Mouse (Mus musculus) liver, adult 2 months (tissue): ENCODE data around the gene Rnf169. TPM values are rescaled to one million over a fixed set of nuclear protein-coding genes. Genes with fewer than 3 reads are reported as not detected.
A peak's percentile ranks its signal among the peaks of the same experiment; 100 is the strongest.

Source experiments
- DNase-seq: peaks from one replicate; pipeline ENCODE4 v3.0.0-alpha.2; 2011; ENCODE audit warnings: low read depth, low spot score; ENCODE audit errors: extremely low read depth
- H3K27ac ChIP-seq: fragments of 200-500 bp; replicated peaks from 2 replicates; pipeline ENCODE4 v1.5.1; 2012; ENCODE audit warnings: low read depth, mild to moderate bottlenecking, control low read depth, inconsistent platforms, low read length; ENCODE audit not compliant: insufficient read depth
- H3K27me3 ChIP-seq: fragments of 200-500 bp; 2 replicates; pipeline ENCODE4 v1.6.1; 2012; ENCODE audit warnings: mild to moderate bottlenecking, moderate library complexity, low read length, inconsistent platforms; ENCODE audit not compliant: control insufficient read depth, insufficient read depth
- H3K36me3 ChIP-seq: fragments of 200-500 bp; 2 replicates; pipeline ENCODE4 v1.6.1; 2012; ENCODE audit warnings: low read length, inconsistent platforms; ENCODE audit not compliant: control insufficient read depth, insufficient read depth
- H3K4me1 ChIP-seq: fragments of 200-500 bp; 2 replicates; pipeline ENCODE4 v1.6.1; 2011; ENCODE audit warnings: low read length; ENCODE audit not compliant: control insufficient read depth, insufficient read depth
- H3K4me3 ChIP-seq: fragments of 200-500 bp; 2 replicates; pipeline ENCODE4 v1.5.1; 2011; ENCODE audit warnings: low read depth, mild to moderate bottlenecking, control low read depth, low read length, moderate library complexity; ENCODE audit not compliant: insufficient read depth
- H3K79me2 ChIP-seq: fragments of 200-500 bp; 2 replicates; pipeline ENCODE4 v1.6.1; 2012; ENCODE audit warnings: inconsistent platforms, mild to moderate bottlenecking, low read length, moderate library complexity; ENCODE audit not compliant: control insufficient read depth, insufficient read depth
- H3K9ac ChIP-seq: fragments of 200-500 bp; 2 replicates; pipeline ENCODE4 v1.6.1; 2012; ENCODE audit warnings: low read depth, mild to moderate bottlenecking, control low read depth, inconsistent platforms, low read length
- CTCF ChIP-seq: fragments of 200-500 bp; IDR thresholded peaks from 2 replicates; pipeline ENCODE4 v1.5.1; 2011; ENCODE audit warnings: low read depth, low read length, control low read depth
- POLR2A ChIP-seq: fragments of 200-500 bp; IDR thresholded peaks from 2 replicates; pipeline ENCODE4 v1.6.1; 2011; ENCODE audit warnings: low read length, control low read depth; ENCODE audit not compliant: insufficient read depth; ENCODE audit errors: extremely low read depth
- WGBS: fragments of 180-500 bp; shearing (Covaris S2); methylation state at CpG from one replicate; pipeline ENCODE4 v1.1.7; 2018; 5-methylcytosine and 5-hydroxymethylcytosine counted together
- polyA plus RNA-seq: library from polyadenylated mRNA; depleted of rRNA; stranded (reverse); fragments of >200 nt; gene quantifications from 2 replicates; pipeline ENCODE4 v1.2.3, GENCODE M21; 2012
- total RNA-seq: library from RNA; depleted of rRNA; stranded (reverse); fragments of >200 nt; gene quantifications from 2 replicates; pipeline ENCODE4 v1.2.3, GENCODE M21; 2014

Rnf169 gene
- total and polyA plus RNA-seq, 2 experiments: 5.6 to 27.6 TPM

GRCm38 (mm10) chr7:100012085-100012484 is 31.8 kb upstream of the Rnf169 start:
- no peaks in the 10 kb centered on the region for H3K27me3 ChIP-seq
- H3K9ac ChIP-seq: peak overlapping the region; percentile 10
- H3K27ac ChIP-seq: peak overlapping the region; percentile 43
- 22% methylated on average over 8 of the region's 8 CpGs for WGBS
- H3K79me2 ChIP-seq: no peaks in the 10 kb centered on the region
- peaks cover 23% of the 10 kb centered on the region for H3K4me1 ChIP-seq
- TF ChIP-seq CTCF (no peak), POLR2A (no peak)
- H3K4me3 ChIP-seq: no peak overlapping the region
- DNase-seq: peak; percentile 93
- no peaks in the 10 kb centered on the region for H3K36me3 ChIP-seq

DNA sequence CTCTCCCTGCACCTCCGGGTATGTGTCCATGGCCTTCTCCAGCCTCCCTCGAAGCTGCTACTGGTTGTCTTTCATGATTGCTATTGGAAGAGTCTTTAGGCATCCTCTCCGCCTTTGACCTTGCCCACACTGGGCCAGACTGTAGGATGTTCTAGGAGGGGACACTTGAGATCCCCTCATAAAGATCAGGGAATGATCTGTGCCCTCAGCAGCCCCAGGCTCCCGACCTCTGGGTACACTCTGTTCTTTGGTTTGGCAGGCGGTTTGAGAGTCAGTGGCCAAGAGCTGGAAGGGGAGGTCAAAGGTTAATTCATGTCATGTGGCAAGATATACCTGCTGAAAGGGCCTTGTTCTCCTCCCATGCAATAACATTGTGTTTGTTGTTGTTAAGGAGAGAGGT is 30.5 kb upstream of the Rnf169 start:
- Histone ChIP-seq H3K9ac (no peak overlapping the region), H3K4me1 (peaks cover 23% of the 10 kb centered on the region), H3K36me3 (no peaks in the 10 kb centered on the region), H3K4me3 (no peak overlapping the region), H3K79me2 (no peaks in the 10 kb centered on the region), H3K27ac (peak overlapping the region; percentile 70), H3K27me3 (peaks cover 7% of the 10 kb centered on the region)
- WGBS: 16% methylated on average over 5 of the region's 5 CpGs
- peak; percentile 96 for DNase-seq
- TF ChIP-seq CTCF (no peak), POLR2A (no peak)

GRCm38 (mm10) chr7:100009640-100010039 is 29.4 kb upstream of the Rnf169 start:
- TF ChIP-seq POLR2A (no peak), CTCF (peak; percentile 96)
- Histone ChIP-seq H3K36me3 (no peaks in the 10 kb centered on the region), H3K27me3 (peaks cover 12% of the 10 kb centered on the region), H3K27ac (no peak overlapping the region), H3K9ac (no peak overlapping the region), H3K4me3 (no peak overlapping the region), H3K79me2 (no peaks in the 10 kb centered on the region), H3K4me1 (peaks cover 23% of the 10 kb centered on the region)
- peak; percentile 67 for DNase-seq
- WGBS: 14% methylated on average over 11 of the region's 11 CpGs

DNA sequence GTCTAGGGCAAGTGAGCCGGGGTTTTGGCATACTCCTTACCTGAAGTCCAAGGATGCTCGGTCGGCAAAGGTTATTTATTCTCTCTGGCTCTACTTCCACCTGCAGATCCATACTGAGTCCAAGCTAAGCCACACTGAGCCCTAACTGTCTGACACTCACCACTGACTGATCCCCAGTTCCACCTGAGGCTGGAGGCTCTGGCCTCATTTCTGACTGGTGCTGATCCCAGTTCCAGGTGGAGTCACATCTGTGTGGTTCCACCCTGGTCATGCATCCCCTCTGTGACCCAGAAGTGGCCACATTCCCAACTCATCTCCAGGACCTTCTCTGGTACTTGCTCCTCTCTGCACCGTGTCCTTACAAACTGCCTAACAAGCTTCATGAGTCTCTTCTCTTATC is 28.5 kb upstream of the Rnf169 start:
- H3K27ac ChIP-seq: no peak overlapping the region
- no peak for DNase-seq
- peaks cover 15% of the 10 kb centered on the region for H3K27me3 ChIP-seq
- no peaks in the 10 kb centered on the region for H3K79me2 ChIP-seq
- TF ChIP-seq CTCF (no peak), POLR2A (no peak)
- H3K4me3 ChIP-seq: no peak overlapping the region
- H3K9ac ChIP-seq: no peak overlapping the region
- WGBS: 89% methylated on average over 4 of the region's 4 CpGs
- H3K4me1 ChIP-seq: peaks cover 23% of the 10 kb centered on the region
- no peaks in the 10 kb centered on the region for H3K36me3 ChIP-seq

GRCm38 (mm10) chr7:100006411-100006810 is 26.2 kb upstream of the Rnf169 start:
- no peaks in the 10 kb centered on the region for H3K36me3 ChIP-seq
- WGBS: 10% methylated on average over 11 of the region's 11 CpGs
- TF ChIP-seq CTCF: no peak
- TF ChIP-seq POLR2A: no peak
- no peak overlapping the region for H3K4me3 ChIP-seq
- peaks cover 15% of the 10 kb centered on the region for H3K27me3 ChIP-seq
- DNase-seq: no peak
- H3K4me1 ChIP-seq: peaks cover 11% of the 10 kb centered on the region
- no peak overlapping the region for H3K27ac ChIP-seq
- no peaks in the 10 kb centered on the region for H3K79me2 ChIP-seq
- H3K9ac ChIP-seq: no peak overlapping the region

- DNase-seq: no peak
- Histone ChIP-seq H3K36me3 (no peaks in the 10 kb centered on the region), H3K9ac (peak within 1 kb of the TSS; percentile 50; the same call in 1 of the 2 replicates), H3K4me1 (peaks cover 7% of the 10 kb centered on the region), H3K4me3 (peak within 1 kb of the TSS; percentile 8; the same call in 1 of the 2 replicates), H3K79me2 (no peaks in the 10 kb centered on the region), H3K27ac (no peak within 1 kb of the TSS), H3K27me3 (peaks cover 15% of the 10 kb centered on the region)
- no peak for TF ChIP-seq POLR2A
- TF ChIP-seq CTCF: no peak
- WGBS: 2% methylated on average over 43 of the region's 44 CpGs
Observed at GRCm38 (mm10) chr7:100005790-100006189, 25.5 kb upstream of the Rnf169 start, which contains the start of gene Chrdl2. Chrdl2 (plus strand) TSS chr7:100006172.
